Comparison of ENCODE assay signal across 32 mouse cellular contexts in genomic region chr1:131640062-131640461, GRCm38 (mm10). TPM values are rescaled to one million over a fixed set of nuclear protein-coding genes. Genes with fewer than 3 reads are reported as not detected.
A peak's percentile ranks its signal among the peaks of the same experiment; 100 is the strongest.
DNase-seq lines count a peak whose midpoint lies in the region; ATAC-seq and TF ChIP-seq lines count a peak whose summit lies in the region.
"Had no signal": no experiment of that assay in that cellular context is flagged by ENCODE, and none has a peak within 500 bp of the region (broad histone marks: within the 10 kb centered on the region; RNA-seq: fewer than 3 reads in every experiment).

No protein-coding gene starts in this region.

- H3K79me2 ChIP-seq in CH12.LX (replicated peaks; ENCODE audit: control insufficient read depth, extremely low read depth, insufficient read depth, poor library complexity, severe bottlenecking): peaks cover 12% of the 10 kb centered on the region

- in situ Hi-C loops in CH12.LX (cut with MboI; ENCODE audit: low pct_ligation_motif_present, low pct_unique_long_range_greater_than_20kb, low sequenced_read_pairs): no loop called here

- no peak for TF ChIP-seq RAD21 in CH12.LX (IDR thresholded peaks at IDR 0.05; ENCODE audit: low read depth, low read length)

- peaks cover 5% of the 10 kb centered on the region for H3K9me3 ChIP-seq in erythroblast, embryonic 14.5 days (ENCODE audit: control insufficient read depth, low read length)
- H3K9me3 ChIP-seq in CH12.LX (replicated peaks; ENCODE audit: low read length): no peaks in the 10 kb centered on the region
- H3K9me3 ChIP-seq in embryonic facial prominence, embryonic 10.5 days: no peaks in the 10 kb centered on the region
- 0 out of 2 replicates have a peak, but pooled peaks cover 4% of the 10 kb centered on the region for H3K9me3 ChIP-seq in liver, embryonic 15.5 days (replicated peaks)
- H3K9me3 ChIP-seq: embryonic facial prominence, embryonic 13.5 days; hindbrain, embryonic 10.5 days; hindbrain, embryonic 13.5 days had no signal

- peak overlapping the region; percentile 65 for H3K4me3 ChIP-seq in erythroblast, embryonic 14.5 days (replicated peaks)
- H3K4me3 ChIP-seq in CH12.LX (replicated peaks in 1 of 3; ENCODE audit: low read depth in 2 of 3, low read length in 2 of 3, poor library complexity in 1 of 3): peak overlapping the region; percentile 43 to 59 (median 54)
- H3K4me3 ChIP-seq in embryonic facial prominence, embryonic 10.5 days: no peak overlapping the region
- H3K4me3 ChIP-seq in liver, embryonic 15.5 days (replicated peaks): peak overlapping the region; percentile 47
- H3K4me3 ChIP-seq: embryonic facial prominence, embryonic 13.5 days; gastrocnemius, adult 2 months; hindbrain, embryonic 10.5 days; hindbrain, embryonic 13.5 days had no signal

- H3K27ac ChIP-seq in CH12.LX (ENCODE audit: insufficient read depth, low read depth): peak overlapping the region; percentile 36
- H3K27ac ChIP-seq in embryonic facial prominence, embryonic 10.5 days (replicated peaks): no peak overlapping the region
- peak overlapping the region; percentile 57 for H3K27ac ChIP-seq in liver, embryonic 15.5 days (replicated peaks)
- H3K27ac ChIP-seq: embryonic facial prominence, embryonic 13.5 days; gastrocnemius, adult 2 months; hindbrain, embryonic 10.5 days; hindbrain, embryonic 13.5 days had no signal

- no peak for TF ChIP-seq POLR2A in CH12.LX (IDR thresholded peaks at IDR 0.05; ENCODE audit: low read depth, low read length)

- TF ChIP-seq EP300 in CH12.LX (IDR thresholded peaks at IDR 0.05; ENCODE audit: low read length): peak; percentile 66

- WGBS in embryonic facial prominence, embryonic 10.5 days: 84% methylated on average over 4 of the region's 4 CpGs
- WGBS in liver, embryonic 15.5 days (ENCODE audit: insufficient replicate concordance): 85% methylated on average over 4 of the region's 4 CpGs

- peak overlapping the region; percentile 80 for H3K9ac ChIP-seq in CH12.LX (ENCODE audit: insufficient read depth, low read depth)
- H3K9ac ChIP-seq in liver, embryonic 15.5 days: 0 out of 2 replicates have a peak overlapping the region, but pooled peaks have one; percentile 27
- H3K9ac ChIP-seq: embryonic facial prominence, embryonic 13.5 days; forebrain, postnatal 0 days; hindbrain, embryonic 13.5 days had no signal

- dilution Hi-C loops in CH12.LX (cut with MboI; ENCODE audit: extremely low pct_ligation_motif_present, extremely low pct_unique_long_range_greater_than_20kb, low sequenced_read_pairs): no loop called here

- no peak for TF ChIP-seq CTCF in CH12.LX (conservative IDR thresholded peaks at IDR 0.05 in 1 of 2, IDR thresholded peaks at IDR 0.05 in 1 of 2; ENCODE audit: low read depth in 2 of 2, low read length in 2 of 2)

- peaks cover 31% of the 10 kb centered on the region for H3K36me3 ChIP-seq in erythroblast, embryonic 14.5 days (ENCODE audit: control insufficient read depth)
- peaks cover 0 to 6% of the 10 kb centered on the region in 2 experiments for H3K36me3 ChIP-seq in CH12.LX (replicated peaks in 1 of 2; ENCODE audit: control insufficient read depth in 1 of 2, insufficient read depth in 1 of 2, low read length in 1 of 2)
- no peaks in the 10 kb centered on the region for H3K36me3 ChIP-seq in embryonic facial prominence, embryonic 10.5 days (replicated peaks)
- H3K36me3 ChIP-seq in liver, embryonic 15.5 days (replicated peaks): peaks cover 15% of the 10 kb centered on the region
- H3K36me3 ChIP-seq: embryonic facial prominence, embryonic 13.5 days; hindbrain, embryonic 10.5 days; hindbrain, embryonic 13.5 days had no signal

- H3K27me3 ChIP-seq in erythroblast, embryonic 14.5 days (ENCODE audit: control insufficient read depth): no peaks in the 10 kb centered on the region
- no peaks in the 10 kb centered on the region for H3K27me3 ChIP-seq in CH12.LX (replicated peaks)
- no peaks in the 10 kb centered on the region for H3K27me3 ChIP-seq in embryonic facial prominence, embryonic 10.5 days (replicated peaks; ENCODE audit: low read depth, poor library complexity, severe bottlenecking)
- no peaks in the 10 kb centered on the region for H3K27me3 ChIP-seq in liver, embryonic 15.5 days
- H3K27me3 ChIP-seq: embryonic facial prominence, embryonic 13.5 days; hindbrain, embryonic 13.5 days had no signal

- H3K4me2 ChIP-seq in CH12.LX (ENCODE audit: insufficient read depth, low read depth, poor library complexity, severe bottlenecking): peak overlapping the region; percentile 84
- peak overlapping the region; percentile 59 for H3K4me2 ChIP-seq in liver, embryonic 15.5 days
- H3K4me2 ChIP-seq: embryonic facial prominence, embryonic 13.5 days; heart, embryonic 11.5 days; hindbrain, embryonic 13.5 days had no signal

- DNase-seq in CH12.LX (ENCODE audit: extremely low read depth): peak; percentile 33
- peak; percentile 2 for DNase-seq in embryonic facial prominence, embryonic 10.5 days (ENCODE audit: low spot score)
- DNase-seq in kidney, postnatal 36 days: no peak
- DNase-seq in urinary bladder, postnatal 10 days (ENCODE audit: low spot score): no peak
- no peak for DNase-seq in cerebellum, postnatal 36 days
- DNase-seq: adrenal gland, adult 2 months; adrenal gland, postnatal 25 days; cerebellum, adult 18-20 months; cerebellum, adult 9-10 months; cerebellum, postnatal 14 days; forebrain, postnatal 0 days; gastrocnemius, adult 2 months; gastrocnemius, postnatal 14 days; heart, adult 11 months; heart, postnatal 36 days had no signal

- no peak for ATAC-seq in erythroblast, adult 5-6 weeks (replicated peaks; ENCODE audit: low FRiP score, poor library complexity, severe bottlenecking)
- no peak for ATAC-seq in liver, embryonic 15.5 days (ENCODE audit: insufficient read depth)
- ATAC-seq: forebrain, embryonic 14.5 days; forebrain, postnatal 0 days; hindbrain, embryonic 16.5 days had no signal

- peaks cover 36% of the 10 kb centered on the region for H3K4me1 ChIP-seq in erythroblast, embryonic 14.5 days (ENCODE audit: control insufficient read depth)
- H3K4me1 ChIP-seq in CH12.LX (ENCODE audit: control insufficient read depth in 1 of 2, insufficient read depth in 2 of 2): peaks cover 4% of the 10 kb centered on the region in 2 experiments; a peak in 3 of 4 replicates
- no peaks in the 10 kb centered on the region for H3K4me1 ChIP-seq in embryonic facial prominence, embryonic 10.5 days
- H3K4me1 ChIP-seq in liver, embryonic 15.5 days (replicated peaks): peaks cover 24% of the 10 kb centered on the region
- H3K4me1 ChIP-seq: embryonic facial prominence, embryonic 13.5 days; hindbrain, embryonic 10.5 days; hindbrain, embryonic 13.5 days had no signal

TF ChIP-seq in CH12.LX, 34 proteins besides CTCF, POLR2A, EP300 and RAD21 (continues in another document):
- no peak for TF ChIP-seq POLR2AphosphoS2 (IDR thresholded peaks at IDR 0.05; ENCODE audit: low read depth, low read length)
- no peak for TF ChIP-seq UBTF (IDR thresholded peaks at IDR 0.05; ENCODE audit: low read depth, low read length)
- TF ChIP-seq SMC3 (IDR thresholded peaks at IDR 0.05; ENCODE audit: low read depth, low read length): no peak
- no peak for TF ChIP-seq NRF1 (IDR thresholded peaks at IDR 0.05; ENCODE audit: low read depth, low read length)
- no peak for TF ChIP-seq E2F4 (IDR thresholded peaks at IDR 0.05; ENCODE audit: insufficient replicate concordance, low read depth, low read length)
- TF ChIP-seq KAT2A (IDR thresholded peaks at IDR 0.05; ENCODE audit: insufficient replicate concordance, low read length): no peak
- no peak for TF ChIP-seq MAFK (IDR thresholded peaks at IDR 0.05; ENCODE audit: insufficient replicate concordance, low read length)
- no peak for TF ChIP-seq MAZ (IDR thresholded peaks at IDR 0.05; ENCODE audit: low read depth, low read length)
- TF ChIP-seq BHLHE40 (IDR thresholded peaks at IDR 0.05; ENCODE audit: low read depth, low read length): no peak
- TF ChIP-seq RCOR1 (conservative IDR thresholded peaks at IDR 0.05; ENCODE audit: low read depth, low read length): no peak
- TF ChIP-seq MAX (IDR thresholded peaks at IDR 0.05; ENCODE audit: low read length): no peak
- TF ChIP-seq GABPA (IDR thresholded peaks at IDR 0.05; ENCODE audit: insufficient replicate concordance, low read depth, low read length): no peak
- no peak for TF ChIP-seq JUN (IDR thresholded peaks at IDR 0.05; ENCODE audit: insufficient read depth, low read depth, low read length)
- TF ChIP-seq IRF4 (IDR thresholded peaks at IDR 0.05; ENCODE audit: low read depth, low read length): peak; percentile 44; the same call in 1 of the 2 replicates

RNA-seq across cellular contexts. Expression of gene Ctse, which starts 2.0 kb away (rescaled TPM):
- 13.6 and 33.2 TPM in 2 replicates for polyA plus RNA-seq in erythroblast, embryonic 14.5 days (2012)
- 1,800 and 1,836 TPM in 2 replicates for total RNA-seq in erythroblast, adult 5-6 weeks (2015; ENCODE audit: low replicate concordance)
- 1,272 and 1,472 TPM in 2 replicates for total RNA-seq in erythroblast, adult 5-6 weeks (2017; ENCODE audit: low replicate concordance)
- total RNA-seq in CH12.LX (2012; rRNA removed): 1.4 and 1.9 TPM in 2 replicates
- total RNA-seq in CH12.LX (2014; rRNA removed): 1.6 and 1.7 TPM in 2 replicates
- 11.6 TPM in 2 replicates for polyA plus RNA-seq in CH12.LX (2012; ENCODE audit: insufficient read length, low read depth)
- 0.06 TPM in 1 of 2 replicates, not detected in the other for polyA plus RNA-seq in embryonic facial prominence, embryonic 10.5 days (2016; fragmentation: Nextera tagmentation; extraction: Ambion mirVana)
- polyA plus RNA-seq in liver, embryonic 15.5 days (2015; fragmentation: Nextera tagmentation; extraction: Ambion mirVana): 25.2 and 29.9 TPM in 2 replicates
- polyA plus RNA-seq: embryonic facial prominence, embryonic 13.5 days; forebrain, embryonic 14.5 days; frontal cortex, adult 2 months; heart, embryonic 14.5 days; hindbrain, embryonic 10.5 days; hindbrain, embryonic 13.5 days; hindbrain, embryonic 16.5 days had no signal

RNA-seq across cellular contexts. Expression of gene Avpr1b, which starts 41.0 kb away (rescaled TPM):
- polyA plus RNA-seq in erythroblast, embryonic 14.5 days (2012): not detected in 2 replicates
- not detected in 2 replicates for total RNA-seq in erythroblast, adult 5-6 weeks (2015; ENCODE audit: low replicate concordance)
- not detected in 2 replicates for total RNA-seq in erythroblast, adult 5-6 weeks (2017; ENCODE audit: low replicate concordance)
- total RNA-seq in CH12.LX (2012; rRNA removed) (0.04 and 0.08 TPM in 2 replicates), CH12.LX (2014; rRNA removed) (not detected in 2 replicates)
- not detected in 2 replicates for polyA plus RNA-seq in CH12.LX (2012; ENCODE audit: insufficient read length, low read depth)
- polyA plus RNA-seq in embryonic facial prominence, embryonic 10.5 days (2016; fragmentation: Nextera tagmentation; extraction: Ambion mirVana): 0.08 TPM in 1 of 2 replicates, not detected in the other
- polyA plus RNA-seq in liver, embryonic 15.5 days (2015; fragmentation: Nextera tagmentation; extraction: Ambion mirVana): not detected in 2 replicates
- total RNA-seq: adrenal gland, adult 2 months; adrenal gland, postnatal 25 days; common myeloid progenitor, adult 5-6 weeks; forebrain, postnatal 0 days; gastrocnemius, adult 2 months; gastrocnemius, postnatal 14 days; gastrocnemius, postnatal 4 days; heart, adult 8-10 months; heart, postnatal 36 days; MEL had no signal
- polyA plus RNA-seq: adrenal gland, adult 2 months; embryonic facial prominence, embryonic 13.5 days; forebrain, embryonic 14.5 days; forebrain, postnatal 0 days; frontal cortex, adult 2 months; heart, embryonic 11.5 days; heart, embryonic 14.5 days; heart, postnatal 0 days; hindbrain, embryonic 10.5 days; hindbrain, embryonic 13.5 days; hindbrain, embryonic 16.5 days; intestine, embryonic 14.5 days had no signal

RNA-seq across cellular contexts. Expression of gene Rab7b, which starts 48.4 kb away (rescaled TPM):
- not detected in 2 replicates for polyA plus RNA-seq in erythroblast, embryonic 14.5 days (2012)
- total RNA-seq in erythroblast, adult 5-6 weeks (2015; ENCODE audit: low replicate concordance): 0.58 and 1.0 TPM in 2 replicates
- total RNA-seq in erythroblast, adult 5-6 weeks (2017; ENCODE audit: low replicate concordance): 2.6 and 7.2 TPM in 2 replicates
- total RNA-seq in CH12.LX (2012; rRNA removed) (not detected in 2 replicates), CH12.LX (2014; rRNA removed) (not detected in 2 replicates)
- polyA plus RNA-seq in CH12.LX (2012; ENCODE audit: insufficient read length, low read depth): 0.19 and 0.44 TPM in 2 replicates
- polyA plus RNA-seq in embryonic facial prominence, embryonic 10.5 days (2016; fragmentation: Nextera tagmentation; extraction: Ambion mirVana): 0.64 and 0.91 TPM in 2 replicates
- polyA plus RNA-seq in liver, embryonic 15.5 days (2015; fragmentation: Nextera tagmentation; extraction: Ambion mirVana): 1.2 TPM in 2 replicates

Comparison
In these comparisons a context has a peak if more than half of its experiments do, and no peak if none do; other contexts are left out.
1. DNase-seq: peak in CH12.LX (single experiment) and embryonic facial prominence, embryonic 10.5 days (single experiment); none in kidney, postnatal 36 days (0 of 2), urinary bladder, postnatal 10 days (single experiment) and cerebellum, postnatal 36 days (0 of 2).
2. RNA of gene Ctse, which starts 2.0 kb away (polyA plus RNA-seq): 13.6 to 33.2 TPM in erythroblast, embryonic 14.5 days, 25.2 to 29.9 TPM in liver, embryonic 15.5 days and 11.6 TPM in CH12.LX; 0.06 TPM in embryonic facial prominence, embryonic 10.5 days; every median in the first group is over 10 times any median in the second.